Mouse (Mus musculus) ES-Bruce4 (cell line): ENCODE measurements around the gene Arhgef19. TPM values are rescaled to one million over a fixed set of nuclear protein-coding genes. Genes with fewer than 3 reads are reported as not detected.

Experiments
- H3K27ac ChIP-seq: 2 replicates; pipeline ENCODE4 v1.5.1; 2012; ENCODE audit warnings: low read length, inconsistent platforms; ENCODE audit not compliant: insufficient read depth
- H3K27me3 ChIP-seq: 2 replicates; pipeline ENCODE4 v1.6.1; 2012; ENCODE audit warnings: mild to moderate bottlenecking, low read length, inconsistent platforms; ENCODE audit not compliant: control insufficient read depth, poor library complexity, insufficient read depth, severe bottlenecking
- H3K36me3 ChIP-seq: 2 replicates; pipeline ENCODE4 v1.6.1; 2012; ENCODE audit warnings: inconsistent platforms, mild to moderate bottlenecking, low read length, moderate library complexity; ENCODE audit not compliant: control insufficient read depth, poor library complexity, insufficient read depth, severe bottlenecking
- H3K4me1 ChIP-seq: one replicate; pipeline ENCODE4 v1.8.1; 2011; ENCODE audit warnings: low read length; ENCODE audit not compliant: control insufficient read depth, insufficient read depth
- H3K4me3 ChIP-seq: 2 replicates; pipeline ENCODE4 v1.5.1; 2011; ENCODE audit warnings: low read depth, mild to moderate bottlenecking, low read length
- H3K9ac ChIP-seq: 2 replicates; pipeline ENCODE4 v1.6.1; 2012; ENCODE audit warnings: low read depth, mild to moderate bottlenecking, inconsistent platforms; ENCODE audit not compliant: poor library complexity, severe bottlenecking
- H3K9me3 ChIP-seq: replicated peaks from 2 replicates; pipeline ENCODE4 v1.6.1; 2012; ENCODE audit warnings: mild to moderate bottlenecking, low read length, inconsistent platforms; ENCODE audit not compliant: control insufficient read depth, poor library complexity, insufficient read depth, severe bottlenecking
- CTCF ChIP-seq: IDR thresholded peaks from one replicate; pipeline ENCODE4 v1.8.1; 2011; ENCODE audit warnings: low read depth, low read length
- EP300 ChIP-seq: IDR thresholded peaks from 2 replicates; pipeline ENCODE4 v1.6.1; 2011; ENCODE audit warnings: low read depth, low read length; ENCODE audit not compliant: insufficient read depth
- POLR2A ChIP-seq: IDR thresholded peaks from one replicate; pipeline ENCODE4 v1.8.1; 2011; ENCODE audit warnings: low read length; ENCODE audit not compliant: insufficient read depth
- polyA plus RNA-seq: library from polyadenylated mRNA; stranded (reverse); fragments of >200 nt; gene quantifications from 2 replicates; pipeline ENCODE4 v1.2.4, GENCODE M21; 2011; ENCODE audit warnings: low read depth; ENCODE audit not compliant: missing spikeins, insufficient read depth, insufficient read length

Gene Arhgef19
- polyA plus RNA-seq, 1 experiment, result 8.3 TPM

- Histone ChIP-seq H3K9ac (peak overlapping the region; percentile 69), H3K4me3 (peak overlapping the region; percentile 8), H3K36me3 (no peaks in the 10 kb centered on the region), H3K4me1 (peaks cover 29% of the 10 kb centered on the region), H3K9me3 (no peaks in the 10 kb centered on the region), H3K27me3 (no peaks in the 10 kb centered on the region), H3K27ac (peak overlapping the region; percentile 88)
- no peak for TF ChIP-seq POLR2A
- no peak; the same call in 1 of the 2 replicates for TF ChIP-seq EP300
- no peak for TF ChIP-seq CTCF
These were observed 48.3 kb downstream of the Arhgef19 start for GRCm38 (mm10) chr4:141287518-141288004.

- Histone ChIP-seq H3K27ac (peak overlapping the region; percentile 88), H3K9ac (peak overlapping the region; percentile 69), H3K4me1 (peaks cover 35% of the 10 kb centered on the region), H3K9me3 (no peaks in the 10 kb centered on the region), H3K36me3 (no peaks in the 10 kb centered on the region), H3K4me3 (peak overlapping the region; percentile 19), H3K27me3 (no peaks in the 10 kb centered on the region)
- TF ChIP-seq EP300 (peak; percentile 92), CTCF (no peak), POLR2A (no peak)
These were observed 48.9 kb downstream of the Arhgef19 start for GRCm38 (mm10) chr4:141288152-141288551.

GRCm38 (mm10) chr4:141291571-141292375 lies 52.5 kb downstream of the Arhgef19 start:
- H3K36me3 ChIP-seq, result no peaks in the 10 kb centered on the region
- peaks cover 40% of the 10 kb centered on the region for H3K4me1 ChIP-seq
- no peaks in the 10 kb centered on the region for H3K27me3 ChIP-seq
- H3K4me3 ChIP-seq, result peak overlapping the region; percentile 23
- peak overlapping the region; percentile 61 for H3K9ac ChIP-seq
- peak overlapping the region; percentile 85 for H3K27ac ChIP-seq
- TF ChIP-seq EP300 (peak; percentile 93), POLR2A (no peak)
- H3K9me3 ChIP-seq, result no peaks in the 10 kb centered on the region

GRCm38 (mm10) chr4:141295774-141296186 lies 56.5 kb downstream of the Arhgef19 start:
- Histone ChIP-seq H3K27me3 (no peaks in the 10 kb centered on the region), H3K36me3 (no peaks in the 10 kb centered on the region), H3K9ac (peak overlapping the region; percentile 68), H3K9me3 (no peaks in the 10 kb centered on the region), H3K27ac (peak overlapping the region; percentile 12), H3K4me1 (peaks cover 29% of the 10 kb centered on the region), H3K4me3 (peak overlapping the region; percentile 43)
- TF ChIP-seq EP300 (no peak), POLR2A (no peak), CTCF (no peak)

GRCm38 (mm10) chr4:141297934-141298333 lies 58.6 kb downstream of the Arhgef19 start:
- Histone ChIP-seq H3K4me3 (0 out of 2 replicates have a peak overlapping the region, but pooled peaks have one; percentile 4), H3K27me3 (no peaks in the 10 kb centered on the region), H3K4me1 (peaks cover 19% of the 10 kb centered on the region), H3K9ac (no peak overlapping the region), H3K36me3 (no peaks in the 10 kb centered on the region), H3K27ac (no peak overlapping the region), H3K9me3 (no peaks in the 10 kb centered on the region)
- TF ChIP-seq CTCF (no peak), EP300 (no peak), POLR2A (no peak)

- Histone ChIP-seq H3K4me1 (peaks cover 15% of the 10 kb centered on the region), H3K27ac (no peak overlapping the region), H3K27me3 (no peaks in the 10 kb centered on the region), H3K9ac (no peak overlapping the region), H3K9me3 (no peaks in the 10 kb centered on the region), H3K4me3 (no peak overlapping the region), H3K36me3 (no peaks in the 10 kb centered on the region)
- TF ChIP-seq EP300, result no peak
These were observed 60.1 kb downstream of the Arhgef19 start for GRCm38 (mm10) chr4:141299356-141299755.
